15 mouse cellular contexts compared by ENCODE assay signal in genomic region chr1:155013361-155013760, GRCm38 (mm10).
"Had no signal": no experiment of that assay in that cellular context is flagged by ENCODE, and none has a peak within 500 bp of the region (broad histone marks: within the 10 kb centered on the region; RNA-seq: fewer than 3 reads in every experiment).

No protein-coding gene starts in this region.

- ATAC-seq: midbrain, embryonic 13.5 days; midbrain, embryonic 16.5 days had no signal

- H3K4me2 ChIP-seq: liver, embryonic 13.5 days; lung, embryonic 14.5 days; midbrain, embryonic 13.5 days; neural tube, embryonic 13.5 days; stomach, embryonic 15.5 days had no signal

- H3K9ac ChIP-seq: liver, embryonic 13.5 days; lung, embryonic 14.5 days; midbrain, embryonic 13.5 days; neural tube, embryonic 13.5 days; stomach, embryonic 15.5 days had no signal

- H3K9me3 ChIP-seq: liver, embryonic 13.5 days; megakaryocyte, embryonic 14.5 days; midbrain, embryonic 10.5 days; midbrain, embryonic 13.5 days; neural tube, embryonic 13.5 days; stomach, embryonic 15.5 days had no signal

- H3K4me3 ChIP-seq: left cerebral cortex, adult 2 months; liver, embryonic 13.5 days; megakaryocyte, embryonic 14.5 days; midbrain, embryonic 10.5 days; midbrain, embryonic 13.5 days; myocyte; neural tube, embryonic 13.5 days; stomach, embryonic 15.5 days had no signal

- H3K27me3 ChIP-seq: liver, embryonic 13.5 days; stomach, embryonic 15.5 days had no signal

- DNase-seq: kidney, postnatal 14 days; liver, embryonic 13.5 days; lung, embryonic 14.5 days; retina, postnatal 1 day; spleen, adult 18-20 months; thymus, postnatal 25 days had no signal

- H3K27ac ChIP-seq: liver, embryonic 13.5 days; macrophage; midbrain, embryonic 10.5 days; midbrain, embryonic 13.5 days; neural tube, embryonic 13.5 days; stomach, embryonic 15.5 days had no signal

- H3K36me3 ChIP-seq: liver, embryonic 13.5 days; midbrain, embryonic 10.5 days; midbrain, embryonic 13.5 days; neural tube, embryonic 13.5 days; stomach, embryonic 15.5 days had no signal

- H3K4me1 ChIP-seq: midbrain, embryonic 10.5 days; midbrain, embryonic 13.5 days; neural tube, embryonic 13.5 days; stomach, embryonic 15.5 days had no signal
